Comparison of ENCODE assay signal across 8 mouse cellular contexts in the genomic region with DNA sequence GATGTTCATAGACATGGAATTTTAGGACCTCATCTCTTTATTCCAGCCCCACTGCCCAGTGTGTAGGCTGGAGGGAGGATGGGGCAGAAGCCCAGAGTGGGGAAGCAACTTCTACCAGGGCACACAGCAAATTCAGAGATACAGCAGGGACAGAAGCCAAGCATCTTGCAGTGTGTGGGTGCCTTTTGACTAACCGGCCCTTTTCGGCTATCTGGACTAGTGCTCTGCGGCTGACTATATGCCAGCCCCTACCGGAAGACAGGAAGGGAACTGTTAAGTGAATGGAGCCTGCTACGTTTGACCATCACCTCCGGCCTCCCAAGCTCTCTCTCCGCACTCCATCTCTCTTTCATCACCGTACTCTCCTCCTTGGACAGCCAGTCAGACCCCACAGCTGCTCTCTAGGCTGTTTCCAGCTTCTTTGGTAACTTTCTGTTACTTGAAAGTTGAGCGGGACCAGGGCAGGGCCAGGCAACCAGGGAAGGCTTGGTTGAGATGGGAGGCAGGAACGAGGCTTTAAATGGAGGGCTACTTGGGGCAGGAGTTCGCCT. TPM values are rescaled to one million over a fixed set of nuclear protein-coding genes. Genes with fewer than 3 reads are reported as not detected.
DNase-seq lines count a peak whose midpoint lies in the region; ATAC-seq lines count a peak whose summit lies in the region.

No protein-coding gene starts in this region.

- ATAC-seq in hindbrain, embryonic 16.5 days = no peak
- ATAC-seq in midbrain, embryonic 12.5 days (ENCODE audit: low FRiP score, low read depth) = no peak
- no peak for ATAC-seq in cerebellum, adult (ENCODE audit: insufficient number of reproducible peaks, low FRiP score, low TSS enrichment)

- peak overlapping the region; percentile 76 for H3K4me2 ChIP-seq in hindbrain, embryonic 16.5 days (ENCODE audit: low read length)
- H3K4me2 ChIP-seq in midbrain, embryonic 12.5 days (replicated peaks) = peak overlapping the region; percentile 58

- 36% methylated on average over 11 of the region's 11 CpGs for whole genome bisulfite sequencing in embryonic facial prominence, embryonic 10.5 days
- 45% methylated on average over 11 of the region's 11 CpGs for WGBS in hindbrain, embryonic 16.5 days
- WGBS in midbrain, embryonic 12.5 days = 36% methylated on average over 11 of the region's 11 CpGs

- H3K4me1 ChIP-seq in embryonic facial prominence, embryonic 10.5 days = peaks cover 94% of the 10 kb centered on the region
- H3K4me1 ChIP-seq in hindbrain, embryonic 16.5 days (ENCODE audit: control insufficient read depth, insufficient read depth, low read depth, low read length) = peaks cover 52% of the 10 kb centered on the region
- H3K4me1 ChIP-seq in midbrain, embryonic 12.5 days = peaks cover 77% of the 10 kb centered on the region

- no peaks in the 10 kb centered on the region for H3K27me3 ChIP-seq in embryonic facial prominence, embryonic 10.5 days (replicated peaks; ENCODE audit: low read depth, poor library complexity, severe bottlenecking)
- no peaks in the 10 kb centered on the region for H3K27me3 ChIP-seq in hindbrain, embryonic 16.5 days (replicated peaks; ENCODE audit: control insufficient read depth, insufficient read depth, low read length)
- H3K27me3 ChIP-seq in midbrain, embryonic 12.5 days = 0 out of 2 replicates have a peak, but pooled peaks cover 5% of the 10 kb centered on the region

- H3K4me3 ChIP-seq in embryonic facial prominence, embryonic 10.5 days = peak overlapping the region; percentile 49
- H3K4me3 ChIP-seq in hindbrain, embryonic 16.5 days (ENCODE audit: low read length) = peak overlapping the region; percentile 36
- H3K4me3 ChIP-seq in midbrain, embryonic 12.5 days = no peak overlapping the region; the same call in 1 of the 2 replicates

- intact Hi-C loops in heart, postnatal 25 days (cut with DNase I) = loop anchor here (2.0 kb wide), 1 partner anchor 16 kb away; no protein-coding TSS in a partner anchor
- intact Hi-C loops in gastrocnemius, postnatal 36 days (cut with DNase I) = no loop called here

- peaks cover 34% of the 10 kb centered on the region for H3K36me3 ChIP-seq in embryonic facial prominence, embryonic 10.5 days (replicated peaks)
- H3K36me3 ChIP-seq in hindbrain, embryonic 16.5 days (ENCODE audit: control insufficient read depth, insufficient read depth, low read length) = no peaks in the 10 kb centered on the region
- peaks cover 14% of the 10 kb centered on the region; the same call in 1 of the 2 replicates for H3K36me3 ChIP-seq in midbrain, embryonic 12.5 days

- H3K27ac ChIP-seq in embryonic facial prominence, embryonic 10.5 days (replicated peaks) = peak overlapping the region; percentile 84
- peak overlapping the region; percentile 77; the same call in 1 of the 2 replicates for H3K27ac ChIP-seq in hindbrain, embryonic 16.5 days (ENCODE audit: low read depth, low read length)
- peak overlapping the region; percentile 76 for H3K27ac ChIP-seq in midbrain, embryonic 12.5 days (replicated peaks)

- H3K9ac ChIP-seq in hindbrain, embryonic 16.5 days (ENCODE audit: low read depth, low read length) = peak overlapping the region; percentile 65
- peak overlapping the region; percentile 49; the same call in 1 of the 2 replicates for H3K9ac ChIP-seq in midbrain, embryonic 12.5 days (replicated peaks)

- H3K9me3 ChIP-seq in embryonic facial prominence, embryonic 10.5 days = no peaks in the 10 kb centered on the region
- no peaks in the 10 kb centered on the region for H3K9me3 ChIP-seq in hindbrain, embryonic 16.5 days (ENCODE audit: control insufficient read depth, low read length)
- no peaks in the 10 kb centered on the region for H3K9me3 ChIP-seq in midbrain, embryonic 12.5 days

- DNase-seq in heart, adult 11 months = peak; percentile 92
- DNase-seq in heart, postnatal 25 days (ENCODE audit: low spot score) = no peak
- DNase-seq in embryonic facial prominence, embryonic 10.5 days (ENCODE audit: low spot score) = no peak
- no peak for DNase-seq in thymus, postnatal 25 days
- DNase-seq in gastrocnemius, postnatal 36 days = no peak

RNA-seq across cellular contexts. Expression of a gene that starts 21.8 kb away (rescaled TPM):
- 100 to 1,000 TPM; 186 to 202 TPM for total RNA-seq in heart, postnatal 25 days (2021)
- polyA plus RNA-seq in embryonic facial prominence, embryonic 10.5 days (2016; fragmentation: Nextera tagmentation; extraction: Ambion mirVana) = 208 and 232 TPM in 2 replicates
- 115 and 156 TPM in 2 replicates for polyA plus RNA-seq in hindbrain, embryonic 16.5 days (2015; fragmentation: Nextera tagmentation; extraction: Ambion mirVana)
- polyA plus RNA-seq in midbrain, embryonic 12.5 days (2016; fragmentation: Nextera tagmentation; extraction: Ambion mirVana) = 182 and 184 TPM in 2 replicates
- total RNA-seq in gastrocnemius, postnatal 36 days (2021) = 10 to 100 TPM; 60.8 to 62.9 TPM
